Mouse (Mus musculus): ENCODE measurements at regions not wholly inside any gene's neighbourhood (a gene's known extent, or its start where the extent isn't known, plus 50 kb on each side); places are given as distances from the start of the nearest gene placed in this dataset.

GRCm38 (mm10) chr4:84020692-84021091 is 495.3 kb downstream of the Ccdc171 start:
- H3K4me3 ChIP-seq (ENCODE audit: low read depth, low read length), result no peak overlapping the region
- no peaks in the 10 kb centered on the region for H3K27me3 ChIP-seq (ENCODE audit: insufficient read depth, low read length)
- 60% methylated on average over 1 of the region's 1 CpGs for WGBS (ENCODE audit: insufficient replicate concordance)
- no peaks in the 10 kb centered on the region for H3K36me3 ChIP-seq (replicated peaks; ENCODE audit: insufficient read depth, low read length)
- ATAC-seq (no peak), DNase-seq (no peak)
- no peak overlapping the region for H3K9ac ChIP-seq (replicated peaks)
- H3K4me1 ChIP-seq (ENCODE audit: insufficient read depth), result no peaks in the 10 kb centered on the region
- H3K9me3 ChIP-seq (ENCODE audit: low read length), result no peaks in the 10 kb centered on the region
- H3K4me2 ChIP-seq (ENCODE audit: low read depth, low read length), result no peak overlapping the region
- TF ChIP-seq EP300 (IDR thresholded peaks at IDR 0.05; ENCODE audit: low read depth), result no peak
- TF ChIP-seq CTCF (IDR thresholded peaks at IDR 0.05; ENCODE audit: low read depth), result no peak
- H3K27ac ChIP-seq (ENCODE audit: low read depth), result no peak overlapping the region

DNA sequence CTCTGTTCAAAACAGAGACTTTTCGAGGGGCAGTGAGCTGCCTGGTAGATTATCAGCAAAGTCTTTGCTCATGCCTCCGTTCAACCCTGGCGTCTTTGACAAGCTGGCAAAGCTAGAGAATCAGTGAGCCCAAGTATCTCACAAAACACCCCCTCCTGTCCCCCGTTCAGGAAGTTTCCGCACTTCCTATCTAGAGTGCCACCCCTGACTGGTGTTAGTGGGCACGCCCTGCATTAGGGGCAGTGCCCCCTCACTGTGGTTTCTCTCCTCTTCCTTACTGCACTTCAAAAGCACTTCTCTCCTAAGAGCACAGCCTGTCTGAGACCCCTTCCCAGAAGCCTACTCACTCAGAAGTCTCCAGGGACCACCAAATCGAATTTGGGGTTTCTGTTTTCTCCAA is 497.0 kb downstream of the Ccdc171 start:
- no peaks in the 10 kb centered on the region for H3K4me1 ChIP-seq (ENCODE audit: insufficient read depth)
- TF ChIP-seq CTCF (IDR thresholded peaks at IDR 0.05; ENCODE audit: low read depth), result no peak
- TF ChIP-seq EP300 (IDR thresholded peaks at IDR 0.05; ENCODE audit: low read depth), result no peak
- no peaks in the 10 kb centered on the region for H3K27me3 ChIP-seq (ENCODE audit: insufficient read depth, low read length)
- no peak overlapping the region for H3K4me2 ChIP-seq (ENCODE audit: low read depth, low read length)
- no peaks in the 10 kb centered on the region for H3K9me3 ChIP-seq (ENCODE audit: low read length)
- no peak for ATAC-seq
- 54% methylated on average over 7 of the region's 7 CpGs for WGBS (ENCODE audit: insufficient replicate concordance)
- no peak for DNase-seq
- no peak overlapping the region for H3K27ac ChIP-seq (ENCODE audit: low read depth)
- no peak overlapping the region for H3K4me3 ChIP-seq (ENCODE audit: low read depth, low read length)
- H3K9ac ChIP-seq (replicated peaks), result no peak overlapping the region
- no peaks in the 10 kb centered on the region for H3K36me3 ChIP-seq (replicated peaks; ENCODE audit: insufficient read depth, low read length)

- Histone ChIP-seq H3K4me2 (ENCODE audit: low read depth, low read length) (no peak overlapping the region), H3K4me3 (ENCODE audit: low read depth, low read length) (no peak overlapping the region), H3K4me1 (ENCODE audit: insufficient read depth) (no peaks in the 10 kb centered on the region), H3K9me3 (ENCODE audit: low read length) (no peaks in the 10 kb centered on the region), H3K9ac (replicated peaks) (no peak overlapping the region), H3K27me3 (ENCODE audit: insufficient read depth, low read length) (no peaks in the 10 kb centered on the region), H3K27ac (ENCODE audit: low read depth) (no peak overlapping the region), H3K36me3 (replicated peaks; ENCODE audit: insufficient read depth, low read length) (no peaks in the 10 kb centered on the region)
- WGBS (ENCODE audit: insufficient replicate concordance), result 57% methylated on average over 8 of the region's 8 CpGs
- DNase-seq (no peak), ATAC-seq (no peak)
- no peak for TF ChIP-seq EP300 (IDR thresholded peaks at IDR 0.05; ENCODE audit: low read depth)
- TF ChIP-seq CTCF (IDR thresholded peaks at IDR 0.05; ENCODE audit: low read depth), result no peak
Observed at GRCm38 (mm10) chr4:84026144-84026543, 500.8 kb downstream of the Ccdc171 start.

- no peaks in the 10 kb centered on the region for H3K27me3 ChIP-seq (ENCODE audit: insufficient read depth, low read length)
- H3K4me1 ChIP-seq (ENCODE audit: insufficient read depth), result no peaks in the 10 kb centered on the region
- H3K36me3 ChIP-seq (replicated peaks; ENCODE audit: insufficient read depth, low read length), result no peaks in the 10 kb centered on the region
- H3K9ac ChIP-seq (replicated peaks), result no peak overlapping the region
- ATAC-seq (no peak), DNase-seq (no peak)
- TF ChIP-seq EP300 (IDR thresholded peaks at IDR 0.05; ENCODE audit: low read depth) (no peak), CTCF (IDR thresholded peaks at IDR 0.05; ENCODE audit: low read depth) (no peak)
- H3K4me2 ChIP-seq (ENCODE audit: low read depth, low read length), result no peak overlapping the region
- 36% methylated on average over 5 of the region's 5 CpGs for WGBS (ENCODE audit: insufficient replicate concordance)
- H3K27ac ChIP-seq (ENCODE audit: low read depth), result no peak overlapping the region
- no peaks in the 10 kb centered on the region for H3K9me3 ChIP-seq (ENCODE audit: low read length)
- no peak overlapping the region for H3K4me3 ChIP-seq (ENCODE audit: low read depth, low read length)
Observed at GRCm38 (mm10) chr4:84028120-84028519, 502.8 kb downstream of the Ccdc171 start.

DNA sequence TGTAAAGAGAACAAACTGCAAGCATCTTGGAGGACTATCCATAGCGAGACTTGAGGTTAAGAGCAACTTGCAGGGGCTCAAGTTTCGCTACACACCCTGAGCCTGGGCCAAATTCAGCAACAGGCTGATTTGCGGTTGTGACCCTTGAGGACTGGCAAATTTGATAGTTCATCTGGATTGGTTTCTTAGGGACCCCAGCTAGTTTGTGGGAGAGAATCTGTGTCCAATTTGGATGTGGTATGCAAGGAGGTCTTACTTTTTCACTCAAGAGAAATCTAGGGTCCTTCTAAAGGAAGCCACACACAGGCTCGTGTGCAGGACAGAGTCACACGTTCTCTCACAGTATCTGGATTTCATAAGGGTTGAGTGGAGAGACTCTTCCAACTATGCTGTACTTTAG is 505.6 kb downstream of the Ccdc171 start:
- Histone ChIP-seq H3K9me3 (ENCODE audit: low read length) (no peaks in the 10 kb centered on the region), H3K36me3 (replicated peaks; ENCODE audit: insufficient read depth, low read length) (no peaks in the 10 kb centered on the region), H3K4me2 (ENCODE audit: low read depth, low read length) (no peak overlapping the region), H3K9ac (replicated peaks) (no peak overlapping the region), H3K27ac (ENCODE audit: low read depth) (no peak overlapping the region), H3K4me3 (ENCODE audit: low read depth, low read length) (no peak overlapping the region), H3K4me1 (ENCODE audit: insufficient read depth) (no peaks in the 10 kb centered on the region), H3K27me3 (ENCODE audit: insufficient read depth, low read length) (no peaks in the 10 kb centered on the region)
- 77% methylated on average over 5 of the region's 5 CpGs for WGBS (ENCODE audit: insufficient replicate concordance)
- DNase-seq (no peak), ATAC-seq (no peak)
- TF ChIP-seq CTCF (IDR thresholded peaks at IDR 0.05; ENCODE audit: low read depth) (no peak), EP300 (IDR thresholded peaks at IDR 0.05; ENCODE audit: low read depth) (no peak)

DNA sequence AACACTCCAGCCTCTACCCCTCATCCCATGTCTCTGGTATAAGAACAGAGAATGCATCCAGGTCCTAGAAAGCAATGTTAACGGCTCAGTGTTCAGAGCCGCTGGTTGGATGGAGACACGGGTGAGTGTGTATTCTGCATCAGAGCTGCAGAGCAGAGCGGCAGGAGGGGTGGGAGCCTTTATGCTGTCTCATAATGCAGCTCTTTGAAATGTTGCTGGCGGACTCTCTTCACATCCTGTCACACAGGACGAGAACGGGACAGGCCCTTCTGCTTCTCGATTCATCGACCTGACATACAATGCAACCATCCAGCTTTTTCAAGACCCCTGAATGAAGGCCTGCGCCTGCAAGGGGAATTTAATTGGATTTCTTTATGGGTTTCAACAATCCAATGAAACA is 507.2 kb downstream of the Ccdc171 start:
- Histone ChIP-seq H3K4me1 (ENCODE audit: insufficient read depth) (no peaks in the 10 kb centered on the region), H3K4me2 (ENCODE audit: low read depth, low read length) (no peak overlapping the region), H3K9me3 (ENCODE audit: low read length) (no peaks in the 10 kb centered on the region), H3K36me3 (replicated peaks; ENCODE audit: insufficient read depth, low read length) (no peaks in the 10 kb centered on the region), H3K9ac (replicated peaks) (no peak overlapping the region), H3K27ac (ENCODE audit: low read depth) (no peak overlapping the region), H3K4me3 (ENCODE audit: low read depth, low read length) (no peak overlapping the region), H3K27me3 (ENCODE audit: insufficient read depth, low read length) (no peaks in the 10 kb centered on the region)
- 72% methylated on average over 10 of the region's 10 CpGs for WGBS (ENCODE audit: insufficient replicate concordance)
- DNase-seq (no peak), ATAC-seq (no peak)
- TF ChIP-seq EP300 (IDR thresholded peaks at IDR 0.05; ENCODE audit: low read depth) (no peak), CTCF (IDR thresholded peaks at IDR 0.05; ENCODE audit: low read depth) (no peak)

- no peak overlapping the region for H3K4me3 ChIP-seq (ENCODE audit: low read depth, low read length)
- TF ChIP-seq EP300 (IDR thresholded peaks at IDR 0.05; ENCODE audit: low read depth), result no peak
- TF ChIP-seq CTCF (IDR thresholded peaks at IDR 0.05; ENCODE audit: low read depth), result no peak
- 86% methylated on average over 1 of the region's 1 CpGs for WGBS (ENCODE audit: insufficient replicate concordance)
Observed at GRCm38 (mm10) chr4:84035347-84035746, 510.0 kb downstream of the Ccdc171 start.

More at GRCm38 (mm10) chr4:84035347-84035746, 510.0 kb downstream of the Ccdc171 start:
- Histone ChIP-seq H3K9ac (replicated peaks) (no peak overlapping the region), H3K4me2 (ENCODE audit: low read depth, low read length) (no peak overlapping the region), H3K36me3 (replicated peaks; ENCODE audit: insufficient read depth, low read length) (no peaks in the 10 kb centered on the region), H3K27me3 (ENCODE audit: insufficient read depth, low read length) (no peaks in the 10 kb centered on the region), H3K27ac (ENCODE audit: low read depth) (no peak overlapping the region), H3K4me1 (ENCODE audit: insufficient read depth) (no peaks in the 10 kb centered on the region), H3K9me3 (ENCODE audit: low read length) (no peaks in the 10 kb centered on the region)
- no peak for ATAC-seq
- DNase-seq, result no peak

Data from liver, postnatal 0 days (tissue).